Mouse (Mus musculus): ENCODE measurements around the gene Rock2. TPM values are rescaled to one million over a fixed set of nuclear protein-coding genes. Genes with fewer than 3 reads are reported as not detected.

Gene Rock2
- total and polyA plus RNA-seq, 2 experiments from 2014 or later = 10.5 to 43.1 TPM

GRCm38 (mm10) chr12:16966811-16967210, 72.1 kb downstream of the Rock2 start:
- no peak overlapping the region for H3K4me2 ChIP-seq (ENCODE audit: low read depth)
- H3K4me3 ChIP-seq (ENCODE audit: low read depth, low read length) = no peak overlapping the region
- no peak overlapping the region for H3K9ac ChIP-seq
- no peaks in the 10 kb centered on the region for H3K4me1 ChIP-seq (ENCODE audit: insufficient read depth)
- no peaks in the 10 kb centered on the region for H3K27me3 ChIP-seq (ENCODE audit: insufficient read depth, low read length)
- H3K36me3 ChIP-seq (ENCODE audit: insufficient read depth) = peaks cover 21% of the 10 kb centered on the region
- ATAC-seq = no peak
- H3K27ac ChIP-seq (ENCODE audit: low read depth, low read length) = no peak overlapping the region
- no peak for DNase-seq
- WGBS = 94% methylated on average over 2 of the region's 2 CpGs
- H3K9me3 ChIP-seq (ENCODE audit: low read length) = no peaks in the 10 kb centered on the region
- no peak for TF ChIP-seq CTCF (IDR thresholded peaks at IDR 0.05; ENCODE audit: low read depth)

GRCm38 (mm10) chr12:16977120-16977519, 82.4 kb downstream of the Rock2 start:
- Histone ChIP-seq H3K4me3 (ENCODE audit: low read depth, low read length) (no peak overlapping the region), H3K9ac (no peak overlapping the region), H3K9me3 (ENCODE audit: low read length) (no peaks in the 10 kb centered on the region), H3K36me3 (ENCODE audit: insufficient read depth) (peaks cover 63% of the 10 kb centered on the region), H3K27ac (ENCODE audit: low read depth, low read length) (no peak overlapping the region), H3K27me3 (ENCODE audit: insufficient read depth, low read length) (no peaks in the 10 kb centered on the region), H3K4me2 (ENCODE audit: low read depth) (no peak overlapping the region), H3K4me1 (ENCODE audit: insufficient read depth) (no peaks in the 10 kb centered on the region)
- DNase-seq (no peak), ATAC-seq (no peak)
- no peak for TF ChIP-seq CTCF (IDR thresholded peaks at IDR 0.05; ENCODE audit: low read depth)

- no peak for ATAC-seq
- Histone ChIP-seq H3K9ac (no peak overlapping the region), H3K9me3 (ENCODE audit: low read length) (no peaks in the 10 kb centered on the region), H3K36me3 (ENCODE audit: insufficient read depth) (peaks cover 6% of the 10 kb centered on the region; the same call in 1 of the 2 replicates), H3K4me1 (ENCODE audit: insufficient read depth) (no peaks in the 10 kb centered on the region), H3K4me2 (ENCODE audit: low read depth) (no peak overlapping the region), H3K27me3 (ENCODE audit: insufficient read depth, low read length) (no peaks in the 10 kb centered on the region), H3K27ac (ENCODE audit: low read depth, low read length) (no peak overlapping the region), H3K4me3 (ENCODE audit: low read depth, low read length) (no peak overlapping the region)
- WGBS = 97% methylated on average over 1 of the region's 1 CpGs
- peak; percentile 40 for TF ChIP-seq CTCF (IDR thresholded peaks at IDR 0.05; ENCODE audit: low read depth)
- no peak for DNase-seq
Measured at GRCm38 (mm10) chr12:16985778-16986177, 91.1 kb downstream of the Rock2 start.

GRCm38 (mm10) chr12:16991376-16991775, 96.7 kb downstream of the Rock2 start:
- no peak for ATAC-seq
- H3K4me2 ChIP-seq (ENCODE audit: low read depth) = no peak overlapping the region
- no peak overlapping the region for H3K27ac ChIP-seq (ENCODE audit: low read depth, low read length)
- TF ChIP-seq CTCF (IDR thresholded peaks at IDR 0.05; ENCODE audit: low read depth) = no peak
- no peaks in the 10 kb centered on the region for H3K4me1 ChIP-seq (ENCODE audit: insufficient read depth)
- no peak for DNase-seq
- no peaks in the 10 kb centered on the region for H3K9me3 ChIP-seq (ENCODE audit: low read length)
- H3K36me3 ChIP-seq (ENCODE audit: insufficient read depth) = peaks cover 3% of the 10 kb centered on the region; the same call in 1 of the 2 replicates
- no peak overlapping the region for H3K9ac ChIP-seq
- no peak overlapping the region for H3K4me3 ChIP-seq (ENCODE audit: low read depth, low read length)
- H3K27me3 ChIP-seq (ENCODE audit: insufficient read depth, low read length) = no peaks in the 10 kb centered on the region
- WGBS = 58% methylated on average over 2 of the region's 2 CpGs

- H3K36me3 ChIP-seq (ENCODE audit: insufficient read depth) = peaks cover 3% of the 10 kb centered on the region; the same call in 1 of the 2 replicates
- H3K4me1 ChIP-seq (ENCODE audit: insufficient read depth) = no peaks in the 10 kb centered on the region
- H3K27me3 ChIP-seq (ENCODE audit: insufficient read depth, low read length) = no peaks in the 10 kb centered on the region
- no peak overlapping the region for H3K9ac ChIP-seq
- ATAC-seq = no peak
- DNase-seq = no peak
- no peak for TF ChIP-seq CTCF (IDR thresholded peaks at IDR 0.05; ENCODE audit: low read depth)
- no peaks in the 10 kb centered on the region for H3K9me3 ChIP-seq (ENCODE audit: low read length)
- WGBS = 67% methylated on average over 2 of the region's 2 CpGs
- H3K4me2 ChIP-seq (ENCODE audit: low read depth) = no peak overlapping the region
- no peak overlapping the region for H3K27ac ChIP-seq (ENCODE audit: low read depth, low read length)
- H3K4me3 ChIP-seq (ENCODE audit: low read depth, low read length) = no peak overlapping the region
Measured at GRCm38 (mm10) chr12:16992355-16992754, 97.7 kb downstream of the Rock2 start.

GRCm38 (mm10) chr12:16994291-16994690, 99.6 kb downstream of the Rock2 start:
- whole genome bisulfite sequencing = 92% methylated on average over 2 of the region's 2 CpGs

GRCm38 (mm10) chr12:16996281-16996680, 101.6 kb downstream of the Rock2 start:
- ATAC-seq = no peak
- H3K27ac ChIP-seq (ENCODE audit: low read depth, low read length) = no peak overlapping the region
- WGBS = 79% methylated on average over 5 of the region's 5 CpGs

More at GRCm38 (mm10) chr12:16994291-16994690, 99.6 kb downstream of the Rock2 start:
- H3K9me3 ChIP-seq (ENCODE audit: low read length) = no peaks in the 10 kb centered on the region
- ATAC-seq (no peak), DNase-seq (no peak)
- peaks cover 3% of the 10 kb centered on the region; the same call in 1 of the 2 replicates for H3K36me3 ChIP-seq (ENCODE audit: insufficient read depth)
- H3K27me3 ChIP-seq (ENCODE audit: insufficient read depth, low read length) = peaks cover 12% of the 10 kb centered on the region
- H3K4me3 ChIP-seq (ENCODE audit: low read depth, low read length) = no peak overlapping the region
- H3K27ac ChIP-seq (ENCODE audit: low read depth, low read length) = no peak overlapping the region
- no peaks in the 10 kb centered on the region for H3K4me1 ChIP-seq (ENCODE audit: insufficient read depth)
- H3K9ac ChIP-seq = no peak overlapping the region
- H3K4me2 ChIP-seq (ENCODE audit: low read depth) = no peak overlapping the region
- TF ChIP-seq CTCF (IDR thresholded peaks at IDR 0.05; ENCODE audit: low read depth) = no peak

More at GRCm38 (mm10) chr12:16996281-16996680, 101.6 kb downstream of the Rock2 start:
- Histone ChIP-seq H3K27me3 (ENCODE audit: insufficient read depth, low read length) (peaks cover 17% of the 10 kb centered on the region), H3K9me3 (ENCODE audit: low read length) (no peaks in the 10 kb centered on the region), H3K9ac (no peak overlapping the region), H3K4me2 (ENCODE audit: low read depth) (no peak overlapping the region), H3K4me3 (ENCODE audit: low read depth, low read length) (no peak overlapping the region), H3K4me1 (ENCODE audit: insufficient read depth) (no peaks in the 10 kb centered on the region), H3K36me3 (ENCODE audit: insufficient read depth) (peaks cover 3% of the 10 kb centered on the region; the same call in 1 of the 2 replicates)
- no peak for TF ChIP-seq CTCF (IDR thresholded peaks at IDR 0.05; ENCODE audit: low read depth)
- no peak for DNase-seq

All from forebrain, postnatal 0 days (tissue).